Mouse (Mus musculus) midbrain, embryonic 16.5 days (tissue): ENCODE data around the gene Rcor2. TPM values are rescaled to one million over a fixed set of nuclear protein-coding genes. Genes with fewer than 3 reads are reported as not detected.

Experiments used
- ATAC-seq: fragments of 200-750 bp; cut with Nextera tagmentation; 2 replicates; pipeline ENCODE4 v1.8.0; 2017; ENCODE audit warnings: moderate TSS enrichment
- H3K27ac ChIP-seq: fragments of 300-500 bp; sonication (generic); 2 replicates; pipeline ENCODE4 v1.5.1; 2014; ENCODE audit warnings: mild to moderate bottlenecking, low read length, mixed read lengths
- H3K27me3 ChIP-seq: fragments of 300-500 bp; sonication (generic); 2 replicates; pipeline ENCODE4 v1.6.1; 2014; ENCODE audit warnings: low read depth, low read length, mixed read lengths; ENCODE audit not compliant: control insufficient read depth, insufficient read depth
- H3K36me3 ChIP-seq: fragments of 300-500 bp; sonication (generic); 2 replicates; pipeline ENCODE4 v1.6.1; 2014; ENCODE audit warnings: mild to moderate bottlenecking, low read length, moderate library complexity, mixed read lengths; ENCODE audit not compliant: control insufficient read depth, insufficient read depth
- H3K4me1 ChIP-seq: fragments of 300-500 bp; sonication (generic); 2 replicates; pipeline ENCODE4 v1.6.1; 2014; ENCODE audit warnings: mild to moderate bottlenecking, low read length, mixed read lengths; ENCODE audit not compliant: control insufficient read depth, insufficient read depth
- H3K4me2 ChIP-seq: fragments of 300-500 bp; sonication (generic); 2 replicates; pipeline ENCODE4 v1.6.1; 2014; ENCODE audit warnings: mild to moderate bottlenecking, low read length, mixed read lengths
- H3K4me3 ChIP-seq: fragments of 300-500 bp; sonication (generic); 2 replicates; pipeline ENCODE4 v1.5.1; 2014; ENCODE audit warnings: low read depth, mild to moderate bottlenecking, low read length, moderate library complexity, mixed read lengths
- H3K9ac ChIP-seq: fragments of 300-500 bp; sonication (generic); 2 replicates; pipeline ENCODE4 v1.6.1; 2014; ENCODE audit warnings: low read depth, low read length, mixed read lengths
- H3K9me3 ChIP-seq: fragments of 300-500 bp; sonication (generic); replicated peaks from 2 replicates; pipeline ENCODE4 v1.6.1; 2014; ENCODE audit warnings: mild to moderate bottlenecking, low read length, mixed read lengths; ENCODE audit not compliant: control insufficient read depth, poor library complexity, severe bottlenecking
- WGBS: fragments of 180-500 bp; shearing (Covaris S2); extraction: QIAGEN DNeasy Blood & Tissue Kit; methylation state at CpG from one replicate; pipeline ENCODE4 v1.1.7; 2014; 5-methylcytosine and 5-hydroxymethylcytosine counted together
- polyA plus RNA-seq: library from polyadenylated mRNA; unstranded; fragments of >200 nt; fragmentation: Nextera tagmentation; extraction: Ambion mirVana; gene quantifications from 2 replicates; pipeline ENCODE4 v1.2.1, GENCODE M21; 2015

The Rcor2 gene
- polyA plus RNA-seq, 1 experiment from 2014 or later = 17.9 TPM

DNA sequence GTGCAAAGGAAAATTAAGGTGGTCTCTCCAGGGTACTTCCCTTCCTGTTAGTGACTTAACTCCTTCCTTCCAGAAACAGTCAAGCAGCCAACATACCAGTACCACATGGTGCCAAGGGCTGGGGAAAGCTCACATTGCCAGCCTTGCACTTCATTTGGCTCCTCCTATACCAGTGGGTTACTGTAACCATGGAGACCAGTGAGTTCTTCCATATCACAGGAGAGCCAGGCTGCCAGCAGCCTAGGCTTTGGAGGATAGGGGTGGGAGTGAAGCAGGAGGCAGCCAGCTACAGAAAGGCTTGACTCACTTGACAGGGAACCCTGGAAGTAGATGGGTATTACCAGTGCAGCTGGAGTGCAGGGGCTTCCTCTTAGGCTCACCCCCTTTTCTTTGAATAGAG, 31.9 kb downstream of the Rcor2 start:
- H3K9ac ChIP-seq = no peak overlapping the region
- H3K4me2 ChIP-seq = no peak overlapping the region
- no peaks in the 10 kb centered on the region for H3K27me3 ChIP-seq
- no peak overlapping the region for H3K4me3 ChIP-seq
- no peaks in the 10 kb centered on the region for H3K9me3 ChIP-seq
- H3K4me1 ChIP-seq = peaks cover 11% of the 10 kb centered on the region
- H3K27ac ChIP-seq = peak overlapping the region; percentile 38
- ATAC-seq = peak; percentile 90
- H3K36me3 ChIP-seq = no peaks in the 10 kb centered on the region

DNA sequence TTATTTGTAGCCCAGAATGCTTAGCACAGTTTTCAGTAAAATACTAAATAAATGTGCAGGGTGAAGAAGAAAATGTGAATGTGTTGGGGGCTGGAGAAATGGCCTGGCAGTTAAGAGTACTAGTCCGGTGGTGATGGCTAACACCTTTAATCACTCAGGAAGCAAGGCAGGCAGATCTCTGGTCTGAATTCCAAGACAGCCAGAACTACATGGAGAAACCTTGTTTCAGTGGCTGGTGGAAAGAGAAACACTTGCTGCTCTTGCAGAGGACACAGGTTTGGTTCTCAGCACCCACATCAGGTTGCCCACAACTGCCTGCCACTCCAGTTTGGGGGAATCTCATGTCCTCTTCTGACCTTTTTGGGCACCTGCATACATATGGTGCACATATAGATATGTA, 33.0 kb downstream of the Rcor2 start:
- no peaks in the 10 kb centered on the region for H3K36me3 ChIP-seq
- no peak overlapping the region for H3K4me3 ChIP-seq
- WGBS = 94% methylated on average over 1 of the region's 1 CpGs
- H3K27me3 ChIP-seq = no peaks in the 10 kb centered on the region
- no peaks in the 10 kb centered on the region for H3K9me3 ChIP-seq
- H3K9ac ChIP-seq = no peak overlapping the region
- no peak for ATAC-seq
- H3K4me2 ChIP-seq = no peak overlapping the region
- H3K4me1 ChIP-seq = peaks cover 8% of the 10 kb centered on the region
- H3K27ac ChIP-seq = no peak overlapping the region

DNA sequence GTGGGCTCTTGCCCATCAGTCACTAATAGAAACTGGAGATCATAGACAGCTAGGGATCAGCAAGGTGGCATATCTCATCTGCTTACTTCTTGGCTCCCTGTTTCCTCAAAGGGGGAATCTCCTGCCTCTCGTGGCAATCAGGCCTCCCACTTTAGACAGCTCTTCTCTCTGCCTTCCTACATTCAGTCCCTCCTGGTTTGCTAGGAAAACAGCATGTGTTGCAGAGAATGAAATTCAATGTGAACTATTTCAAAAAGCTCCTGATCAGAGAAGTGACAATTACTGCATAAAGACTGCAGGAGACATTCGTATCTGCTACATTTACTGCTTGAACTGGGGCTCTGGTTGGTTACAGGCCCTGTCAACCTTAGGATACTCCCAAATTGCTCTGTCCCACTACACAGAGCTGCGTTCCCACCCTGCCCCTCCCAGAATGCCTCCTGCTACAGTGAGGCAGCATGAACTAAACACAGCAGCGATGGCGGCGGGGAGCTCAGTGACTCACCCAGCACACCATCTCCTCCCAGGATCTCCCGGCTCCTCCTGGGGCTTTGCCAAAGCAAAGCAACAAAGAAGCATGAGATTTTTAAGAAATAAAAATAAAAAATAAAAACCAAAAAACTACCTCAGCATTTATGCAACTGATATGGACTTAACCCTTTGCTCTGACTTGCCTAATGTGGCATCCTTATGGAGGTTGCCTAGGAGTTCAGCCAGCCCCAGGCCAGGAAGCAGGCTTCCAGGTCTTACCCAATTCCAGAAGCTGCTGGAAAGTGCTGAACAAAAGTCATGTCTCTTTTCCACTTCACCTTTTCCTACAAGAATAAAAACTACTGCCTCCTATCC, 34.7 kb downstream of the Rcor2 start:
- no peak overlapping the region for H3K27ac ChIP-seq
- ATAC-seq = no peak
- no peaks in the 10 kb centered on the region for H3K36me3 ChIP-seq
- 89% methylated on average over 7 of the region's 7 CpGs for WGBS
- H3K9me3 ChIP-seq = no peaks in the 10 kb centered on the region
- no peaks in the 10 kb centered on the region for H3K27me3 ChIP-seq
- no peak overlapping the region for H3K4me3 ChIP-seq
- H3K4me2 ChIP-seq = no peak overlapping the region
- peaks cover 8% of the 10 kb centered on the region for H3K4me1 ChIP-seq
- no peak overlapping the region for H3K9ac ChIP-seq

DNA sequence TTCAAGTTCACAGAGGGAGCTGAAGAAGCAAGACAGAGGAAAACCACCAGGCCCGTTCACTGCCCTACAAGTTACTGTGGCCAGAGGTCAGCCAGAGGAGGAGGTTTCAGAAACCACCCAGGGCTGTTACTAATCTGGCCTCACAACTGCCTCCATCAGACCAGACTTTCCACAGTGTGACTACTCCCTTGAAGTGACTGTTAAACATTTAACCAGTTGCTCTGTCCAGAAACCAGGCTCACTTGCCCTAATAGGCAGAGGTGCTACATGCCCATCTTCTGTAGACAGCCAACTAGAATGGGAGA, 35.3 kb downstream of the Rcor2 start:
- Histone ChIP-seq H3K9me3 (no peaks in the 10 kb centered on the region), H3K27me3 (no peaks in the 10 kb centered on the region), H3K4me1 (peaks cover 8% of the 10 kb centered on the region), H3K27ac (no peak overlapping the region), H3K4me2 (no peak overlapping the region), H3K9ac (no peak overlapping the region), H3K4me3 (no peak overlapping the region), H3K36me3 (no peaks in the 10 kb centered on the region)
- no peak for ATAC-seq
- 78% methylated on average over 1 of the region's 1 CpGs for WGBS

DNA sequence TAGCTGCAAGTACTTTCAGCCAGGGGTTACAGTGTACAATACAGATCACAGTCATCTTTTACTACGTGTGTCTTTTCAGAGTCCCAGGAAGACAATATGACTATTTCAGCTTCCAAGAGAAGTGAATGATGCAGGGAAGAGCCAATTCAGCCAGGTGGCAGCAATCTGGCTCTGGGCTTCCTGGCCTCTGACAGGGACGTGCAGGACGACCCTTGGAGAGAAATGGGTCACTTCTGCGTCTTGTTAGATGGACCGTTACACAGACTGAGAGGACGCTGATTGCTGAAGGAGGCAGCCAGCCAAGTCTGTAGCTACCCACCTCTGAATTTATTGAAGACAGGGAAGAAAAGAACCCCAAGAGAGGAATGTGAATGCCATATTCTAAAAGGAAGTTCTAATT, 36.7 kb downstream of the Rcor2 start:
- Histone ChIP-seq H3K4me3 (no peak overlapping the region), H3K36me3 (no peaks in the 10 kb centered on the region), H3K4me2 (no peak overlapping the region), H3K9ac (no peak overlapping the region), H3K27me3 (no peaks in the 10 kb centered on the region), H3K9me3 (no peaks in the 10 kb centered on the region), H3K27ac (no peak overlapping the region), H3K4me1 (peaks cover 20% of the 10 kb centered on the region)
- WGBS = 69% methylated on average over 6 of the region's 6 CpGs
- no peak for ATAC-seq

DNA sequence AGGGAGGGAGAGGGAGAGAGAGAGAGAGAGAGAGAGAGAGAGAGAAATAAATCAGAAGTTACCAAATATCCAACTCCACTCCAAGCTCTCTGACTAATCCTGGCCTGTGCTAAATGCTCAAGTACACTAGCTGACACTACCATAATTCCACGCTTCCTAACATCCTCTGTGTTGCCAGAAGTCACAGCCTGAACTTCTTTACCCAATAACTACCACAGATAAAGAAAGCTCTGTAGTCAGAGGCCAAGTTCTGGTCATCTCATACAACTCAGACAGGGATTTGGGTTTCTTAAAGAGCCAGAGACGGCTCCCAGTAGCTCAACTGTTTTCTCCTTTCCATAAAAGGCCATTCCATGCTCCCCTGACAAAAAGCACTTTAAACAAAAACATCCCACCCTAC, 37.7 kb downstream of the Rcor2 start:
- H3K4me1 ChIP-seq = peaks cover 16% of the 10 kb centered on the region
- 73% methylated on average over 2 of the region's 2 CpGs for WGBS

DNA sequence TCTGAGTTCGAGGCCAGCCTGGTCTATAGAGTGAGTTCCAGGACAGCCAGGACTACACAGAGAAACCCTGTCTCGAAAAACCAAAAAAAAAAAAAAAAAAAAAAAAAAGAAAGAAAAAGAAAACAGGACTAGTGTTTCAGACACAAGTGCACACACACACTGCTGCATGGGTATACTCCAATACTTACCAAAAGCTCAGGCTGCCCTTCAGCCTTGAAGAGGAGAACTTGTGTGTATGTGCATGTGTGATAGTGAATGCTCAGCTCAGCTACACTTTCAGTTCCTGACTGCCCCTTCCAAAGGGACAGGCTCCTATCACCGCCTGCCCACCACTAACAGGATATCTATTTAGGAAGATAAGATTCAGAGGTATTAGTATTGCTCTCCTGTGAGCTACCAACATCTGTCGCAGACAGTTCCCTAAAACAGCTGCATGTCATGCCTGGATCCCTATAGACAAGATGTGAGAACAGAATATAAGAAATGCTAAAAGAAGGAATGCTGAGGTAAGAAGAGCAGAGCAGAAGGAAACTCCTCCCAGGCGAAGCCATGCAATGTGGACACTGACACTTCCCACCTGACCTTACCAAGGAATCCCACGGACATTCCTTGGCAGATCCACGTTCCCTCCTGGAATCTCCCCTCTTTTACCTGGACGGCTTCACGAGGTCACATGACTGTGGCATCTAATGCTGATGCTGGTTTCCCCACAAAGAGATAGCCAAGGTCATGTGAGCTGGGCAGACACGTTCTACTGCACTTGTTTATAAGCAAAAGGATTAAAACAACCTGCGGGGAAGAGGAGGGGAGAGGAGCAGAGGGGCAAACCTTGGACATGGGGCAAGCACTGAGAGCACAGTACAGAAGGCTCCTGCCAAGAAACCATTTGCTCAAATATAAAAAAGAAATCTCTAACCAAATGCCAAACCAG, 38.5 kb downstream of the Rcor2 start:
- H3K4me3 ChIP-seq = no peak overlapping the region
- H3K9ac ChIP-seq = no peak overlapping the region
- peaks cover 21% of the 10 kb centered on the region for H3K4me1 ChIP-seq
- no peaks in the 10 kb centered on the region for H3K36me3 ChIP-seq
- no peak for ATAC-seq
- no peak overlapping the region for H3K27ac ChIP-seq
- H3K27me3 ChIP-seq = no peaks in the 10 kb centered on the region
- 87% methylated on average over 10 of the region's 11 CpGs for WGBS
- H3K4me2 ChIP-seq = no peak overlapping the region
- H3K9me3 ChIP-seq = no peaks in the 10 kb centered on the region

More for the DNA sequence above, 37.7 kb downstream of the Rcor2 start:
- Histone ChIP-seq H3K4me2 (no peak overlapping the region), H3K9me3 (no peaks in the 10 kb centered on the region), H3K4me3 (no peak overlapping the region), H3K27me3 (no peaks in the 10 kb centered on the region), H3K36me3 (no peaks in the 10 kb centered on the region), H3K27ac (0 out of 2 replicates have a peak overlapping the region, but pooled peaks have one; percentile 22), H3K9ac (no peak overlapping the region)
- no peak for ATAC-seq

DNA sequence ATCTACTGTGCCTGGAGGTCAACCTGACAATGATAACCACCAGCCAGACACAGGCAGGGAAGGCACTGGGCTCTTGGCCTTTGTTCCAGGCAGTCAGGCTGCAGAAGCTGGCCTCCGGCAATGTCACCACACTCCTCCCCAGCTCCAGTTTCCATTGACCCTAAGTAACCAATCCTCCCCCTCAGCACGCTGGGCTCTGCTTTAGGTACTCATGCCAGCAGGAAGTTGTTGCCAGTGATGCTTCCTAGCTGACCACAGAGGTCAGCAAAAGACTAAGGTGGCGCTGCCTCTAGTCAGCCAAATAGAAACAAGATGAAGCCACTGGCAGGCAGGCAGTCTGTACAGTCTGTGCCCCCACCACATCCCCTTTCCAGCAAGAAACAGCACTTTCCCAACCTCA, 39.8 kb downstream of the Rcor2 start:
- Histone ChIP-seq H3K9ac (no peak overlapping the region), H3K27me3 (no peaks in the 10 kb centered on the region), H3K4me1 (peaks cover 28% of the 10 kb centered on the region), H3K4me3 (no peak overlapping the region), H3K36me3 (no peaks in the 10 kb centered on the region), H3K4me2 (no peak overlapping the region), H3K27ac (no peak overlapping the region), H3K9me3 (no peaks in the 10 kb centered on the region)
- 77% methylated on average over 3 of the region's 3 CpGs for WGBS
- ATAC-seq = no peak
